ENCODE assay signal across 6 mouse cellular contexts in the genomic region with DNA sequence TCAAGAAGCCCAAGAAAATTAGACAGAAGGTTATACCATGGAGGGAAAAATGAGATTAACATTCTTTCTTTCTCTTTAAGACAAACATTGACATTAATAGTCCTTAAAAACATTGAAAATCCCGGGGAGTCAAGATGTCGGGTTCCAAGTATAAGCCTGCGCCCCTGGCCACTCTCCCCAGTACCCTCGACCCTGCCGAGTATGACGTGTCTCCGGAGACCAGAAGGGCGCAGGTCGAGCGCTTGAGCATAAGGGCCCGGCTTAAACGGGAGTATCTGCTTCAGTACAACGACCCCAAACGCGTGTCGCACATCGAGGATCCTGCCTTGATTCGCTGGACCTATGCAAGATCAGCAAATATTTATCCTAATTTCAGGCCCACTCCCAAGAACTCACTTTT. TPM values are rescaled to one million over a fixed set of nuclear protein-coding genes. Genes with fewer than 3 reads are reported as not detected.
ATAC-seq lines count a peak whose summit lies in the region.
"Not testable (repeated sequence)": the region's sequence is repeated elsewhere in the genome, so short reads cannot be mapped to it uniquely, and the experiment has no call there.

No protein-coding gene starts in this region.

- not testable (repeated sequence) for H3K4me2 ChIP-seq in midbrain, embryonic 13.5 days (replicated peaks)

- WGBS in midbrain, embryonic 13.5 days: 87% methylated on average over 7 of the region's 18 CpGs

- H3K4me1 ChIP-seq in midbrain, embryonic 13.5 days (replicated peaks): not testable (repeated sequence)

- not testable (repeated sequence) for H3K9ac ChIP-seq in midbrain, embryonic 13.5 days (replicated peaks)

- H3K27me3 ChIP-seq in midbrain, embryonic 13.5 days: not testable (repeated sequence)

- H3K4me3 ChIP-seq in midbrain, embryonic 13.5 days (replicated peaks): not testable (repeated sequence)

- not testable (repeated sequence) for H3K27ac ChIP-seq in midbrain, embryonic 13.5 days

- peak; percentile 58; the same call in 1 of the 2 replicates for ATAC-seq in cerebellum, adult (ENCODE audit: insufficient number of reproducible peaks, low FRiP score, low TSS enrichment)
- ATAC-seq in erythroid progenitor cell, adult 5-6 weeks (replicated peaks; ENCODE audit: low FRiP score, poor library complexity, severe bottlenecking): peak; percentile 77
- peak; percentile 70 for ATAC-seq in frontal cortex, adult (ENCODE audit: low TSS enrichment)
- ATAC-seq in megakaryocyte, adult 5-6 weeks (ENCODE audit: poor library complexity, severe bottlenecking): peak; percentile 71
- peak; percentile 77; the same call in 1 of the 2 replicates for ATAC-seq in midbrain, embryonic 13.5 days
- 0 out of 2 replicates have a peak, but pooled peaks have one; percentile 36 for ATAC-seq in neutrophil, adult 5-6 weeks (ENCODE audit: extremely low read depth, insufficient number of reproducible peaks, low FRiP score, poor library complexity, severe bottlenecking)

- H3K36me3 ChIP-seq in midbrain, embryonic 13.5 days: not testable (repeated sequence)

- H3K9me3 ChIP-seq in midbrain, embryonic 13.5 days: not testable (repeated sequence)

RNA-seq across cellular contexts. Expression of a gene that starts 33.7 kb away (rescaled TPM):
- 28.1 and 33.5 TPM in 2 replicates for total RNA-seq in erythroid progenitor cell, adult 5-6 weeks (2015; ENCODE audit: low replicate concordance)
- 14.5 and 68.5 TPM in 2 replicates for total RNA-seq in erythroid progenitor cell, adult 5-6 weeks (2017; ENCODE audit: low replicate concordance)
- 168 and 172 TPM in 2 replicates for total RNA-seq in megakaryocyte, adult 5-6 weeks (2015)
- total RNA-seq in megakaryocyte, adult 5-6 weeks (2017): 89.8 and 102 TPM in 2 replicates
- 0.45 and 0.46 TPM in 2 replicates for polyA plus RNA-seq in midbrain, embryonic 13.5 days (2015; fragmentation: Nextera tagmentation; extraction: Ambion mirVana)
- 140 and 149 TPM in 2 replicates for total RNA-seq in neutrophil, adult 5-6 weeks (2017)
